Mouse (Mus musculus) adrenal gland, postnatal 36 days (tissue): ENCODE measurements around the gene Abca17. TPM values are rescaled to one million over a fixed set of nuclear protein-coding genes. Genes with fewer than 3 reads are reported as not detected.
A peak's percentile ranks its signal among the peaks of the same experiment; 100 is the strongest.

Experiments
- DNase-seq, 2 experiments: peaks; one replicate each; pipeline ENCODE4 v3.0.0; 2021; ENCODE audit warnings: mixed read lengths in 1 of 2
- total RNA-seq, 2 experiments: library from RNA; stranded (reverse); gene quantifications; 2 replicates each; pipeline ENCODE4 v1.2.3; 2021

Gene Abca17
- total RNA-seq, 2 experiments from 2014 or later: 0.07 TPM; not detected in 1

- DNase-seq: no peak
Observed at GRCm38 (mm10) chr17:24346831-24347230, 4.0 kb downstream of the Abca17 start.

DNA sequence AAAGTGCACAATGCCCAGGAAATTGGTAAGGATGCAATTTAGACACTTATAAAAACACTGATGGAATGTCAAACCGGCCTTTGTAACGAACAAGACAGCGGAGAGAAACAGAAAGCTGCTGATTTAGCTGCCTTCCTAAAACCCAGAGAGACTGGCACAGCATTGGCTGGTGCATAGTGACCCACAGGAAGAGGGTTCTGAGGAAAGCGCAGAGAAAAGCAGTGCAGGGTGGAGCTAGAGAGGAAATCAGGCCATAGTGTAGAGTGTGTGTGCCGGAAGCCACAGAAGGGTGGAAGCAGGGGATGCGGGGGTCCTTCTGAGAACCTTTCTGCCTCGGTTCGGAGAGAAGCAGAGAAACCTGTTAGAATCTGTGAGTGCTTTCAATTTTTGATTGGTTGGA, 6.2 kb downstream of the Abca17 start:
- DNase-seq: peak in 1 of 2 experiments; percentile 8

DNA sequence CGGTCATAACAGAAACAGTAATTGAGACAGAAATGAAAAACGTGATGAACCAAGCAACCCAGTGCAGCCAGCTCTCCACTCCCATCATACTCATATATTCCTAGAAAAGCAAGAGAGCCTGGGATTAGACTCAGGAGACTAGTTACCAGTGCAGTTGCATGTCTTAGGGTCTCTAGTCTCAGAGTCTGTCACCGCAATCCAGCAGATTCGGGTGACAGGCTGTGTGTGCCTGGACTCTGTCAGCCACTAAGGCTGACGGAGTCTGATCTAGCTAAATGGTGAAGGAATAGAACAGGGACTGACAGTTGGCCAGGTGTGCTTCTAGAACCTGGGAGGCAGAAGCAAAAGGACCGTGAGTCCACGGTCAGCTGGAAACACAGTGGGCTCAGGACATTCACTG, 23.2 kb downstream of the Abca17 start:
- DNase-seq: no peak

GRCm38 (mm10) chr17:24325051-24325450, 25.8 kb downstream of the Abca17 start:
- no peak for DNase-seq

- DNase-seq: no peak
Observed at GRCm38 (mm10) chr17:24320826-24321225, 30.0 kb downstream of the Abca17 start.

GRCm38 (mm10) chr17:24307500-24307899, 43.4 kb downstream of the Abca17 start:
- DNase-seq: peak; percentile 60 to 69

DNA sequence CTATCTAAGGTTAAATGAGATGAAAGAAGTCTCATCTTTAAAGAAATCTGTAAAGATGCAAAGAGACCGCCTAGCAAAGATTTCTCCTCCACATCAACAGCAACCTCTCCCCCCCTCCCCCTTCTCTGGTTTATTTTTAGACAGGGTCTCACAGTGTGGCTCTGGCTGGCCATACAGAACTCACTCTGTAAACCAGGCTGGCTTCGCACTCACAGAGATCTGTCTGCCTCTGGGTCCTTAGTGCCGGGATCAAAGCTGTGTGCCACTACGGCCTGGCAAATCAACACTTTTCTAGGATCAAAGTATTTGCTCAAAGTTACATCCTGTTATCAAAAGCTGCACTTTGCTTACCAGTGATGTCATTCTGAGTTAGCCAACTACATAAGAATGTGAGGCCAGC, 50.2 kb downstream of the Abca17 start:
- DNase-seq: no peak

GRCm38 (mm10) chr17:24289338-24289737, 61.5 kb downstream of the Abca17 start:
- DNase-seq: no peak

GRCm38 (mm10) chr17:24288477-24288876, 62.4 kb downstream of the Abca17 start:
- DNase-seq: no peak

DNA sequence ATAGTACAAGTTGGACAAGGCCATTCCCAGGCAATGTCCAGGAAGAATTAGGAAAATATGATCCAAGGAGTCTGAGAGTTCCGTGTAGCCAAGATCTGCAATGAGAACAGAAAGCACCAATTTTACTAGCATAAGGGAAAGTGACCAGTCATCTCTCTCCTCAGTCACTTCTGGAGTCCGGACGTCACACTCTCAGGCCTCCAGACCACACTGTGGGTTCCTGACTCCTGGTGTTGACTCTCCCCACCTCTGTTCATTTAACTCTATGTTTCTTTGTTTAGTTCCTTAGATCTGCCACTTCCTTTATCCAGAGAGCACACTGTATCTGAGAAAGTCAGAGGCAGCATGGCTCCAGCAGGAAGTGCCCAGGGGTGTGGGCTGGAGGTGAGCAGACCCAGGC, 65.2 kb downstream of the Abca17 start:
- DNase-seq: no peak

DNA sequence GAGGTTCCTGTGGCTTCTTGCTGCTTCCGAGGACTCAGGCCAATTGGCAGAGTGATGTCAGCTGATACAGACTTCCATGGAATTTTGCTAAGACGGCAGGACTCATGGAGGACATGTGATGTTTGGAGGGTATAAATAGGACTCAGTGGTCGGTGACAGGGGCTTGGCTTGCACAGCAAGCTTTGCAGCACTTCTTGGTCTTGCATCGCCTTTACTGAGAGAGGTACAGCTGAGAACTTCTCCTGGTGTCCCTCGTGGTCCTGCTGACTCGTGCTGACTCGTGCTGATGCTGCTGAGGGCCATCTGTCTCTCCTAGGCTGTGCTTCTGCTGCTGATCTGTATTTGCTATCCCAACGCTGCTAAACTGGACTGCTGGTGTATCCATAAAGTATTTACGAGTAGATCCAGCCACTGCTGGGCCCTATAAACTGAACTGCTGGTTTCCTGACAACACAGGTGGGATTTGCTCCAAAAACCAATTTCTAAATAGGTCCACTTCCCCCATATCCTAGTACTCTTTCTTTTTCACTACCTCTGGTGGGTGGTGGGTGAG, 67.5 kb downstream of the Abca17 start:
- no peak for DNase-seq

DNA sequence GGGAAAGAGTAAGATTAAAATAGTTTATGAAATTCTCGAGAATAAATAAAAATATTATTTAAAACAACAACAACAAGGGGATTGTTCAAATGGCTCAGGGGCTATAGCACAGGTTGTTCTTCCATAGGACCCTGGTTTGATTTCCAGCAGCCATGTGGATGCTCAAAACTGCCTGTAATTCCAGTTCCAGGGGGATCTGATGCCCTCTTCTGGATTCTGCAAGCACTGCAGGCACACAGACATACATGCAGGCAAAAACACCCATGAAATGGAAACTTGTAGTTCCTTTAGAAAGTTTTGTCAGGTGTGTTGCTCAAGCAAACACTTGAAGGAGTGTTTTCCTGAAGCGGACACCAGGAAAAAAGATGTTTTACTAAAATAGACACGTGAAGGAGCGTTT, 68.2 kb downstream of the Abca17 start:
- DNase-seq: peak in 1 of 2 experiments; percentile 36

DNA sequence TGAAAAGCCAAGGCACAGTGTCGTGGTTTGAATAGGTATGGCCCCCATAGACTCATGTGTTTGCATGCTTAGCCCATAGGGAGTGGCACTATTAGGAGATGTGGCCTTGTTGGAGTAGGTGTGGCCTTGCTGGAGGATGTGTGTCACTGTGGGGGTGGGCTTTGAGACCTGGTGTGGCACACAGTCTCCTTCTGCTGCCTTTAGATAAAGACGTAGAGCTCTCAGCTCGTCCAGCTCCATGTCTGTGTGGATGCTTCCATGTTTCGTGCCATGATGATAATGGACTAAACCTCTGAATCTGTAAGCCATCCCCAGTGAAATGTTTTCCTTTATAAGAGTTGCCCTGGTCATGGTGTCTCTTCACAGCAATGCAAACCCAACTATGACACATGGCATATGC, 71.0 kb downstream of the Abca17 start:
- no peak for DNase-seq

GRCm38 (mm10) chr17:24267133-24267532, 83.7 kb downstream of the Abca17 start:
- no peak for DNase-seq

DNA sequence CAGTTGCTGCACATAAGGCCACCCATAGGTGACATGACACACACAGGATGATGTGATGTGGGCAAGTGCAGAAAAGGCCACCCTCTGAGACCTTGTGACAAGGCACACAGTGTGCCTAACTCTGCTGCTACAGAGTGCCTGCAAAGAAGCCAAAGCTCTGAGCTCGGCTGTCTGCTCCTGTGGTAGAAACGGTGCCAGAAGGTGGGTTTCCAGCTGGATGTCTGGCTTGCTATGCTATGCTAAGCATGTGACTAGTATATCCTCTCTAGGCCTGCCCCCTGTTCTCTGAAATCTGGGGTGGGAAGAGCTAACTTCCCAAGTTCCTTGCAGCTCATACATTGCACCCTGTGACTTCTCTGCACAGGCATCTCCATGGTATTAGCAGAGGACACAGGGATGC, 86.1 kb downstream of the Abca17 start:
- DNase-seq: no peak

- DNase-seq: no peak
Observed at GRCm38 (mm10) chr17:24260516-24260915, 90.4 kb downstream of the Abca17 start.

- DNase-seq: peak; percentile 10 to 13
Observed at GRCm38 (mm10) chr17:24259702-24260101, 91.2 kb downstream of the Abca17 start.

DNA sequence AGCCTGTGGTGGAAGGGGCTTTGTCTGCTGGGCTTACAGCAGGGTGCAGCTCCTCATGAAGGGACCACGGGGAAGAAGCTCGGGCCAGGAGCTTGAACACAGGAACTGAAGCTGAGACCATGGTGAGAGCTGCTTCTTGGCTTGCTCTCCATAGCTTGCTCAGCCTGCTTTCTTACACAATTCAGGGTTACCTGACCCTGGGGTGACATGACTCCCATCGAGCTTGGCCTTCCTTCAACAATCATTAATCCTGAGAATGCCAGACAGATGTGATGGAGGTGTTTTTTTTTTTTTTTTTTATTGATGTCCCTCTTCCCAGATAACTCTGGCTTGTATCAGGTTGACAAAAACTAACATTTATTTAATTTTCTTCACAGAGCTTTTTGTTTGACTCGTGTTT, 91.9 kb downstream of the Abca17 start:
- peak; percentile 32 to 35 for DNase-seq

GRCm38 (mm10) chr17:24252329-24252728, 98.5 kb downstream of the Abca17 start:
- DNase-seq: no peak

GRCm38 (mm10) chr17:24251320-24252069, 99.4 kb downstream of the Abca17 start, which contains the start of gene Ccnf:
Gene Ccnf, minus strand, starts transcription at chr17:24251484.
- peak; percentile 98 for DNase-seq

GRCm38 (mm10) chr17:24250988-24251319, 99.9 kb downstream of the Abca17 start:
- DNase-seq: no peak

- DNase-seq: no peak
Observed at GRCm38 (mm10) chr17:24248641-24249040, 102.2 kb downstream of the Abca17 start.

DNA sequence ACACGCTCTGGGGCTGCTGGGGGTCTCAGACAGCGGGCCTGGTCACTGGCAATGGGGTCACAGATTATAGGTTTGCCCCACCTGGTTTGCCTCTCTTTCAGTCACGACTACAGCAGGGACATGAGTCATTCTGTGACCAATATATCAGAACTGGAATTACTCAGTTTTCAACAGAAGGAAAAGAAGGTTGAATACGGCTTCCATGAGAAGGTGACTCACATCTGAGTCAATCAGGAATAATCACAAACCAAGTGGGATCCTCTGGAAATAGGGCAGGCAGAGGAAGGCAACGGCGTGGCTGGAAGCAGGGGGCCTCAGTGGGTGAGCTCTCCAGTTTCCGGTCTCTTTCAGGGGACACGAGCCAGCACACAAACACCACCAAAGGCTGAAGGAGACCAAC, 106.8 kb downstream of the Abca17 start:
- DNase-seq: no peak

DNA sequence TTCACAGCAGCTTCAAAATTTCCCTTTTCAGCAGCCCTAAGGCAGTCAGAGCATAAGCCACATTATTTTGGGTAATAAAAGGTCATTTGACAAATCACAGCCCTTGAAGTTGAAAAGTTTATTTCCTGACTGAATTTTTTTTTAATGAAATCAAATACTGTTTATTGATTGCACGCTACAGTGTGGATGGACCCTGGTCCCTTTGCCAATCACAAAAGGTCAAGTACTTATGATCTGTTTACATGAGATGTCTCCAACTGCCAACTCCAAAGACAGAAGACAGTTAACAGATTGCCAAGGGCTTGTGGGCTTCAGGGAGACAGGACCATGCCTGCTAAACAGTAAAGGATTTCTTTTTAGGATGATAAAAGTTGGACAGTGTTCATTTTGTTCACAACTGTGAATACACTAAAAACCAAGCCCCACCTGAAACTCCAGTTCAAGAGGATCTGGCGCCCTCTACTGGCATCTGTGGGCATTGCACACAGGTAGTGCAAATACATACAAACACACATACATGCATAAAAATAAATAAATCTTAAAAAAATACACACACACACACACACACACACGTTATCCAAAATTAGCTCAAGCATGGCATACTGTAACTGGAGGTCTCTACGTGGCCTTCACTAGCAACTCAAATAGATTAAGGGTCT, 107.4 kb downstream of the Abca17 start:
- DNase-seq: peak; percentile 31 to 34
